Mouse (Mus musculus) small intestine, adult 10 weeks (tissue): Measurements from ENCODE around the gene Vmn2r77. TPM values are rescaled to one million over a fixed set of nuclear protein-coding genes. Genes with fewer than 3 reads are reported as not detected.

Experiments used
- polyA plus RNA-seq: library from polyadenylated mRNA; stranded (reverse); fragments of 350-450 nt; fragmentation: Illumina TruSeq; extraction: RNeasy Lipid Tissue Mini Kit (QIAGEN cat#74804); gene quantifications from one replicate; pipeline ENCODE4 v1.2.3, GENCODE M21; 2014; ENCODE audit warnings: low replicate concordance

Vmn2r77 gene
- polyA plus RNA-seq = not detected

DNA sequence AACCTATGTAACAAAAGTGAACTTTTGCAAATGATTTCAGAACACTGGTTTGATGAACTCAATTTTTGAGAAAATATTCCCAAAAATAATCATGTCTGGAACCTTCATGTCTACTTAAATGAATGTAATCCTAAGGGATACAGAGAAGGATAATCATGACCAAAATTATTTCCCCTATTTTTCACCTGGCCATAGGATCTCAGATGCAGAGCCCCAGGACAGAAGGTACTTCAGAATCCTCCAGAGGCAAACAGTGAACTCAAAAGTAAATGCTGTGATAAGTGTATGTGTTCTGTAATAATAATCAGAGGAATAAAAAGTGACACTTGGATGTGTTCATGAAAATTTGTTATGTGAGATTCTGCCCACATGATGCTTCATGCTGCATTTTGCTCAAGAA lies at the start of gene Vmn2r77:
Gene Vmn2r77, plus strand, starts transcription at position 301 of the 400 bp plus-strand sequence.

GRCm38 (mm10) chr7:86775617-86776325 lies 19.1 kb upstream of the Vmn2r77 start, which contains the start of gene Folh1:
Gene Folh1, minus strand, starts transcription at chr7:86775943.

Other genes with a start within 250 kb of the Vmn2r77 start
- not detected for gene Olfr295, start 211.2 kb upstream of the Vmn2r77 start, polyA plus RNA-seq
- gene Olfr294, start 178.4 kb upstream of the Vmn2r77 start, polyA plus RNA-seq = not detected
- not detected for gene Olfr293, start 146.0 kb upstream of the Vmn2r77 start, polyA plus RNA-seq
- gene Olfr292, start 106.7 kb upstream of the Vmn2r77 start, polyA plus RNA-seq = not detected
- gene Folh1, start 19.1 kb upstream of the Vmn2r77 start, polyA plus RNA-seq = not detected
- not detected for gene Vmn2r78, start 120.1 kb downstream of the Vmn2r77 start, polyA plus RNA-seq
- not detected for gene Vmn2r79, start 201.1 kb downstream of the Vmn2r77 start, polyA plus RNA-seq